Mouse (Mus musculus): ENCODE measurements around the gene Clec2i. TPM values are rescaled to one million over a fixed set of nuclear protein-coding genes. Genes with fewer than 3 reads are reported as not detected.

The Clec2i gene
- polyA plus RNA-seq, 1 experiment from 2014 or later, result 0.15 TPM

DNA sequence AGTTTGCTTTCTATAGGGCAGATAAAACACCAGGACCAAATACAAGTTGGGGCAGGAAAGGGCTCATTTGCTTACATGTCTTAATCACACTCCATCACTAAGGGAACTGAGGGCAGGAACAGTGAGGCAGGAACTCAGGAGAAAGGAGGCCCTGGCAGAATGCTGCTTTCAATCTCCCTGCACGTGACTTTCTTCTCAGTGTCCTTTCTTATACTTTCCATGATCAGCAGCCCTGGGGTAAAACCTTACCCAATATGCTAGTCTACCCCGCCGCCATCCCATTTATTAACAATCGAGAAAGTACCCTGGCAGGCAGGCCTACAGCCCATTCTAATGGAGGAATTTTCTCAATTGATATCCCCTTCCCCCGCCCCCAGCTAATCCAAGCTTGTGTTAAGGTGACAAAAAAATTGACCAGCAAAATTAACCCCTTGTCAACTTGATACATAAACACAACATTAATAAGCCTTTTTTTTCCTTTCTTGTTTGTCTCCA, 42.8 kb upstream of the Clec2i start:
- Histone ChIP-seq H3K4me1 (peaks cover 20% of the 10 kb centered on the region), H3K9ac (peak overlapping the region; percentile 77; the same call in 1 of the 2 replicates), H3K4me2 (replicated peaks) (peak overlapping the region; percentile 66), H3K4me3 (peak overlapping the region; percentile 79), H3K27me3 (no peaks in the 10 kb centered on the region), H3K27ac (no peak overlapping the region; the same call in 1 of the 2 replicates), H3K36me3 (no peaks in the 10 kb centered on the region), H3K9me3 (no peaks in the 10 kb centered on the region)
- WGBS, result 85% methylated on average over 5 of the region's 5 CpGs
- ATAC-seq (ENCODE audit: low FRiP score, low read depth), result no peak

DNA sequence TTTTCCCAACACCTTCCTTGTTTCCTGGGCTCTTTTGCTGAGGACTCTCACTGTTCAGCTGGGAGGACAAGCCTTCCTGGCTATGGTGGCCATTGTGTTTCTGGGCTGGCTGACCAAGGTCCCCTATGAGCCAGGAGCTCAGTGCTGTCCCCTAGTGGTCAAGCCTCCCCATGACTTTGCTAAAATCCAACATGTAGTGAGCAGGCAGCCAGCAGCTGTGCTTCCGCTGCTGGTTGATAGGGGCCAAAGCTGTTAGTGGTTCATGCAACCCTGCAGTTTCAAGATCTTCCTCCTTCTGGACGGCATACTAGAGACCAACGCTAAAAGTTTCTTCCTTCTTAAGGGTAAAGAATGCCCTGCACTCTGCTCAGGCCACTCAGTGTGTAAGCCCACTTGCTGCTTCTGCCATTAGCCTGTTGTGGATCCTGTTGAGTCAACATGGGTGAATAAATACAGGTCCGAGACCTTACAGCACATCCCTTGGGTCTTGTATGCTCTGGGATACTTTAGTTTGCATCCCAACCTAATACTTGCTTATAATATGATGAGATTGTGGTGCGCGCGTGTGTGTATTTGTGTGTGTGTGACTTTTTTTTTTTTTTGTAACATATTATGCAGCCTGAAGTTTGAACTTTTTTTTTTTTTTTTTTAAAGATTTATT, 41.9 kb upstream of the Clec2i start:
- H3K4me3 ChIP-seq, result no peak overlapping the region
- peaks cover 20% of the 10 kb centered on the region for H3K4me1 ChIP-seq
- H3K27ac ChIP-seq, result no peak overlapping the region
- H3K27me3 ChIP-seq, result no peaks in the 10 kb centered on the region
- no peaks in the 10 kb centered on the region for H3K9me3 ChIP-seq
- H3K4me2 ChIP-seq (replicated peaks), result peak overlapping the region; percentile 28
- 39% methylated on average over 7 of the region's 7 CpGs for WGBS
- H3K9ac ChIP-seq, result no peak overlapping the region
- no peaks in the 10 kb centered on the region for H3K36me3 ChIP-seq
- no peak for ATAC-seq (ENCODE audit: low FRiP score, low read depth)

DNA sequence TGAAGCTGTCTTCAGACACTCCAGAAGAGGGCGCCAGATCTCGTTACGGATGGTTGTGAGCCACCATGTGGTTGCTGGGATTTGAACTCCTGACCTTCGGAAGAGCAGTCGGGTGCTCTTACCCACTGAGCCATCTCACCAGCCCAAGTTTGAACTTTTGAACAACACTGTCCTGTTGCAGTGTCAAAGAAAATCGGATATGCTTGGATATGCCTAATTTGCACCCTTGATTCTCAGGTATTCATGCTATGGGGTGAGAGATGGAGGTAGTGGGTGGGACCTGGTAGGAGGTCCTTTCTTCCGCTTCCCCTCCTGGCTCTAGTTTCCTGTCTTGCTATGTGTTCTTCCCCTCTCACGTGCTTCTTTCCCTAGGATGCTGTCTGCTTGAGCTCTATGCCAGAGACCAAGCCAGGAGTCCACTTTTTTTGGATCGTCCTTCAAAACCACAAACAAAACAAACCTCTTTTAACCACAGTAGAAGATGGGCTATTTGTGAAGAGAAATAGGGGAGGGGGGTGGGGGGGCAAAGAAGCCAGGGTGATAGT, 41.3 kb upstream of the Clec2i start:
- 62% methylated on average over 9 of the region's 9 CpGs for WGBS
- peaks cover 20% of the 10 kb centered on the region for H3K4me1 ChIP-seq
- no peak overlapping the region for H3K9ac ChIP-seq
- ATAC-seq (ENCODE audit: low FRiP score, low read depth), result no peak
- no peak overlapping the region for H3K27ac ChIP-seq
- no peaks in the 10 kb centered on the region for H3K9me3 ChIP-seq
- H3K4me2 ChIP-seq (replicated peaks), result no peak overlapping the region
- no peaks in the 10 kb centered on the region for H3K27me3 ChIP-seq
- H3K36me3 ChIP-seq, result no peaks in the 10 kb centered on the region
- no peak overlapping the region for H3K4me3 ChIP-seq

DNA sequence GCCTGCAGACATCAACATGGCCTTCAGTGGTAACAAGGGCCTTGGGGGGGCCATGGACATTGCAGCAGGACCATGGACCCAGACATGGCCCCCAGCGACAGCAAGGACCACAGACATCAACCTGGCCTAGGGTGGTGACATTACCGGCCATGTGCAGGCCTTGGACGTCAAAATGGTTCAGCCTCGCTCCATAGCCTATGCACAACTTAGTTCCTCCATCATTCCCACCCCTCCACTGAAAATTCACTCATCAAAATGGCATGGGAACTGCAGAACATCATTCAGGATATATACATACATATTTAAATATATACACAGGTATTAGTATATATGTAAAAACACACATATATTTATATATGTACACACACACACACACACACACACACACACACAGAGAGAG, 40.0 kb upstream of the Clec2i start:
- no peak overlapping the region for H3K27ac ChIP-seq
- H3K36me3 ChIP-seq, result no peaks in the 10 kb centered on the region
- H3K4me3 ChIP-seq, result no peak overlapping the region
- no peak overlapping the region for H3K9ac ChIP-seq
- H3K9me3 ChIP-seq, result no peaks in the 10 kb centered on the region
- 94% methylated on average over 4 of the region's 4 CpGs for WGBS
- ATAC-seq (ENCODE audit: low FRiP score, low read depth), result no peak
- H3K27me3 ChIP-seq, result no peaks in the 10 kb centered on the region
- no peak overlapping the region for H3K4me2 ChIP-seq (replicated peaks)
- H3K4me1 ChIP-seq, result peaks cover 12% of the 10 kb centered on the region

DNA sequence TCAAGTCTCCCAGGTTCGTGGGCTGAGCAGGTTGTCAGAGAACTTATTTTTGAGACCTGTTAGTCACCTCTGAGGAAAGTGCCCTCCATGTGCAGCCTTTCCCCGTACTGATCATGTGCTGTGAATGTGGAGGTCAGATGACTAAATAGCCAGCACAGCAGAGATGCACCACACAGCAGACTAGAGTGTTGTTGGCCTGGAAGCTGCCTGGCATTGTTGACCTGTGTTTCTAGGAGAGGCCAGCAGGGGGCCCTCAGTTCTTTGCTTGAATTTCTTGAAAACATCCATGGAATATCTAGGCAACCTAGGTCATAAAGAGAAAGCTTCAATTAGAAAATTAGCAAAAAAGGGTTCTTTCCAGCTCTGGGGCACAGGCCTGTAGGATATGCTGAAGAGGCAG, 37.5 kb upstream of the Clec2i start:
- no peak overlapping the region for H3K4me2 ChIP-seq (replicated peaks)

DNA sequence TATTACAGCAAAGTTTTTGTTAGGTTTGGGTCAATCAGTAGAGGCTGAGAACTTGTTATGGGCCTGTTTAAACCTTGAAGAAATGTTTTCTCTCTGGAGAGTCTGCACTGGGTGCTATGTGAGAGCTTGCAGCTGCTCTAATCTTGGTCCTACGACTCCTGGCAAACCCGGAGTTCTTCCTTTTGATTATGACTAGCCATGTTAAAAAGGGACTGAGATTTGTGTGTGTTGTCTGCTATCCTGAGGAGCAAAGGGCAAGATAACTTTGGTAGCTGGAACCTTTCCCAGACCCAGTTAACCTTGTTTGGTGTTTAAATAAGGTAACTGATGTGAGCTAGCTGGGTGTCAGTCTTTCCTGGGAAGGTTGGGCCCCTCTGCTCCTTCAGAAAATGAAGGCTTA, 36.7 kb upstream of the Clec2i start:
- 72% methylated on average over 2 of the region's 2 CpGs for WGBS
- no peaks in the 10 kb centered on the region for H3K36me3 ChIP-seq
- no peak overlapping the region for H3K27ac ChIP-seq
- no peak for ATAC-seq (ENCODE audit: low FRiP score, low read depth)
- H3K9ac ChIP-seq, result no peak overlapping the region
- H3K4me3 ChIP-seq, result no peak overlapping the region
- H3K9me3 ChIP-seq, result no peaks in the 10 kb centered on the region
- H3K4me2 ChIP-seq (replicated peaks), result no peak overlapping the region
- no peaks in the 10 kb centered on the region for H3K27me3 ChIP-seq
- H3K4me1 ChIP-seq, result 0 out of 2 replicates have a peak, but pooled peaks cover 4% of the 10 kb centered on the region

More for the DNA sequence above, 37.5 kb upstream of the Clec2i start:
- 62% methylated on average over 2 of the region's 2 CpGs for WGBS
- Histone ChIP-seq H3K27me3 (no peaks in the 10 kb centered on the region), H3K4me3 (no peak overlapping the region), H3K4me1 (peaks cover 9% of the 10 kb centered on the region; the same call in 1 of the 2 replicates), H3K9ac (no peak overlapping the region), H3K9me3 (no peaks in the 10 kb centered on the region), H3K27ac (no peak overlapping the region), H3K36me3 (no peaks in the 10 kb centered on the region)
- no peak for ATAC-seq (ENCODE audit: low FRiP score, low read depth)

DNA sequence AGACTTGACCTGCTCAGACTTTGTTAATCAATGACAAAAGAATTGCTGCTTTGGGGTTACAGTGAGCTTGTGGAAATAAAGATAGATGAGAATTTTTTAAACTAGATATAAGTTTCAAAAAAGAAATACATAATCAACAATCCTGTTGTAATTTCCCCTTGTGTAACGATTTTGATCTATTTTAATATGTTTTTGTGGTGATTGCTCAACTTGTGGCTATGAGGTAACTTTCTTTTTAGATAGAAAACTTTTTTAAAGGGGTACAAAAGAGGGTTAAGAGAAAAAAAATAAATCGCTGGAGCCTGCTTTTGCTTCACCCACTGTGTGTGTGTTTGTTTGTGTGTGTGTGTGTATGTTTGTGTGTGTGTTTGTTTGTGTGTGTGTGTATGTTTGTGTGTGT, 36.2 kb upstream of the Clec2i start:
- H3K4me2 ChIP-seq (replicated peaks), result no peak overlapping the region
- H3K36me3 ChIP-seq, result no peaks in the 10 kb centered on the region
- 0 out of 2 replicates have a peak, but pooled peaks cover 4% of the 10 kb centered on the region for H3K4me1 ChIP-seq
- no peak overlapping the region for H3K27ac ChIP-seq
- H3K9ac ChIP-seq, result no peak overlapping the region
- WGBS, result 83% methylated on average over 2 of the region's 2 CpGs
- no peak for ATAC-seq (ENCODE audit: low FRiP score, low read depth)
- no peak overlapping the region for H3K4me3 ChIP-seq
- H3K27me3 ChIP-seq, result no peaks in the 10 kb centered on the region
- H3K9me3 ChIP-seq, result no peaks in the 10 kb centered on the region

DNA sequence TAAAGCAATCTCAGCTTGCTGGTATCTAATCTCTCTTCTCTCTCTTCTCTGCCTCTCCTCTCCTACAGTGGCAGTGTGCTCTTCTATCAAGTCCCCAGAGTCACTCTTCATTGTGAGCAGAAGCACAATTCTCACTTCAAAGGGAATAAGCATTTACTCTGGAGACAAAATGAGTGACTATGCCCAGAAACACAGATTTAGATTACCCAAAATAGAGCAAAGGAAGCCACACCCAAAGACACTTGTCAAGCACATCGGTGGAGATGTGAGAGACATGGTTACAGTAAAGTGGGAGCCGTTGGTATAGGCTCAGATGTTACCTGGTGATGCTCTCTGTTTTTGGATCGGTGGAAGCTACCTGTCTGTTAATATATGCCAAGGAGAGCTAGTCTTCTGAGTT, 34.6 kb upstream of the Clec2i start:
- no peak for ATAC-seq (ENCODE audit: low FRiP score, low read depth)
- no peaks in the 10 kb centered on the region for H3K36me3 ChIP-seq
- H3K4me1 ChIP-seq, result 0 out of 2 replicates have a peak, but pooled peaks cover 4% of the 10 kb centered on the region
- H3K27ac ChIP-seq, result no peak overlapping the region
- H3K4me3 ChIP-seq, result no peak overlapping the region
- H3K9me3 ChIP-seq, result no peaks in the 10 kb centered on the region
- H3K9ac ChIP-seq, result no peak overlapping the region
- H3K27me3 ChIP-seq, result no peaks in the 10 kb centered on the region
- H3K4me2 ChIP-seq (replicated peaks), result no peak overlapping the region
- WGBS, result 85% methylated on average over 3 of the region's 3 CpGs

DNA sequence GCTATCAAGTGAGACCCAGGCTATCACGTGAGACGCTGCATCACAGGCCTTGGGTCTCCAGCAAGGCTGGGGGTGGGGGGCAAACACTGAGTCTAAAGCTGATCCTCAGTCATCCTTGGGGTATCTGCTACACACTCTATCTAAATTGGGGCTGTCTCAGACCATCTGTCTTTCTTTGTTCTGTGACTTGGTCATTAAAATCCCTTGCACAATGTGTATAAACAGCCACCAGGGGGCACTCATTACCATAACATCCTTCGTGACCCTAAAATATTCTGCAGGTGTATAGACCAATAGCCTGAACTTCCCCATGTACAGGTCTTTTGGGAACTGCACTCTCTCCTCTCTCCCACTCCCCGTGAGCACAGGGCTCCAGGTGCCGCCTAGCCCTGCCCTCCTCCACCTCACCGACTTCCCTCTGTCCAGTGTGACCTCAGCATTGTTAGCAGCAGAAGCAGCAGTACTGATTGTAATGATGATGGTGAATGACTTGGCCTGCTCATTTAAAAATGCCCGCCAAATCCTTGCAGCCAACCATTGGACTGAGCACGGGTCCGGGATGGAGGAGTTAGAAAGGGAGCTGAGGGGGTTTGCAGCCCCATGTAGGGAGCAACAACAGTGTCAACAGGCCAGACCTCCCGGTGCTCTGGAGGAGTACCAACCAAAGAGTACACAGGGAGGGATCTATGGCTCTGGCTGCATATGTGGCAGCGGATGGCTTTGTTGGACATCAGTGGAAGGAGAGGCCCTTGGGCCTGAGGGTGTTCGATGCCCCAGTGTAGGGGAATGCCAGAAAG, 33.2 kb upstream of the Clec2i start:
- Histone ChIP-seq H3K9ac (no peak overlapping the region), H3K9me3 (no peaks in the 10 kb centered on the region), H3K27ac (no peak overlapping the region), H3K36me3 (no peaks in the 10 kb centered on the region), H3K4me3 (no peak overlapping the region), H3K27me3 (0 out of 2 replicates have a peak, but pooled peaks cover 2% of the 10 kb centered on the region), H3K4me1 (0 out of 2 replicates have a peak, but pooled peaks cover 4% of the 10 kb centered on the region), H3K4me2 (replicated peaks) (peak overlapping the region; percentile 44)
- peak; percentile 46 for ATAC-seq (ENCODE audit: low FRiP score, low read depth)
- WGBS, result 48% methylated on average over 12 of the region's 12 CpGs

DNA sequence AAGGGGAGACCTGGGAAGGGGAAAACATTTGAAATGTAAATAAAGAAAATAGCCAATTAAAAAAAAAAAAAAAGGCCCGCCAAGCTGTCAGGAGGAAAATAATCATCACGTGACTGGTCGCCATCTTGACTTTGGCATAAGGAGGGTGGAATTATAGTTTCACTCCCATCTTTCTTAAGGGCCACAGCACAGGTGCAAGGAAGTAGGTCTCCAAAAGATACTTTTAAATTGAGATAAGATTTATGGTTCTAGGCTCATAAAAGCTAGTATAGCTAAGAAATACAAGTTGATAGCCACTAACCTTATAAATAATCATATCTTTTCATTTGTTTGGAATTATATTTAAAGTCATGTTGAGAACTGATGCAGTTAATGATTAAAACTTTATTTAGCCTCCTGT, 32.5 kb upstream of the Clec2i start:
- 0 out of 2 replicates have a peak, but pooled peaks cover 2% of the 10 kb centered on the region for H3K27me3 ChIP-seq
- no peak overlapping the region for H3K9ac ChIP-seq
- H3K36me3 ChIP-seq, result no peaks in the 10 kb centered on the region
- no peak overlapping the region for H3K4me3 ChIP-seq
- 0 out of 2 replicates have a peak, but pooled peaks cover 4% of the 10 kb centered on the region for H3K4me1 ChIP-seq
- ATAC-seq (ENCODE audit: low FRiP score, low read depth), result no peak
- no peaks in the 10 kb centered on the region for H3K9me3 ChIP-seq
- H3K4me2 ChIP-seq (replicated peaks), result no peak overlapping the region
- no peak overlapping the region for H3K27ac ChIP-seq
- 95% methylated on average over 3 of the region's 3 CpGs for WGBS

DNA sequence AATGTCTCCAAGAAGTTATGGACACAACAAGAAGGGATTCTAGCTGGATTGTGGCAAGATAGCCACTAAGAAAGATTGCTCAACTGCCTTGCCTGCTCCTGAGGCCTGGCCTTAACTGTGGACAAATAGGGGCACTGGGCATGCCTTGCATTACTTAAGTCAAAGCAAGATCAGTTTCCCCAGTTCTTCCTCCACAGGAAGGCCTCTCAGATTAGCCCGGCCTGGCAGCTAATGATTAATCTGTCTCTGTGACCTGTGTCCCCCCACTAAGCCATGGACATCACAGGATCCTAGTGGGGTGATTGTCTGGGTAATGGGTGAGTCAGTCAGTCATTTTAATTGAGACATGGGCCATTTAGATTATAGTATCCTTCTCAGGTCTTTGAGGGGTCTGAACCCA, 31.9 kb upstream of the Clec2i start:
- Histone ChIP-seq H3K9ac (no peak overlapping the region), H3K9me3 (no peaks in the 10 kb centered on the region), H3K36me3 (no peaks in the 10 kb centered on the region), H3K4me1 (0 out of 2 replicates have a peak, but pooled peaks cover 4% of the 10 kb centered on the region), H3K27me3 (0 out of 2 replicates have a peak, but pooled peaks cover 2% of the 10 kb centered on the region), H3K27ac (no peak overlapping the region), H3K4me3 (no peak overlapping the region), H3K4me2 (replicated peaks) (no peak overlapping the region)
- 60% methylated on average over 1 of the region's 1 CpGs for WGBS
- no peak for ATAC-seq (ENCODE audit: low FRiP score, low read depth)

DNA sequence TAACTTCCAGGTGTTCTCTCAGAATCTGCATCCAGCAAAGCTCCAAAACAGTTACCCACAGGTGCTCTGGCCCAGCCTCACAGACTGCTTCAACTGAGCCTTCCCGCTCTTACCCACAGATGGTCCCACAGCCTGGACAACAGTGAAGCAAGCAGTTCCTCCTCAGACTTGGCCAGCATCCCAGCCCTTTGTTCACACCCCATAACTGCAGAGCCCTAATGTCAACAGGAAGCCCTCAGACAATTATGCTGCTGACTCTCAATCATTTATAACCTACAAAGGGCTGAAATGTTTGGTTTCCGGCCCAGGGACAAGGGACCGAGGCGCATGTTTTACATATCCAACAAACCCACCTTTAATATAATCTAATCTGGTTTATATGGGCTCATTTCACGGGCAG, 31.1 kb upstream of the Clec2i start:
- H3K4me1 ChIP-seq, result 0 out of 2 replicates have a peak, but pooled peaks cover 4% of the 10 kb centered on the region
- 0 out of 2 replicates have a peak, but pooled peaks have one; percentile 33 for ATAC-seq (ENCODE audit: low FRiP score, low read depth)
- H3K9ac ChIP-seq, result no peak overlapping the region
- H3K27me3 ChIP-seq, result 0 out of 2 replicates have a peak, but pooled peaks cover 2% of the 10 kb centered on the region
- H3K4me2 ChIP-seq (replicated peaks), result no peak overlapping the region
- no peak overlapping the region for H3K4me3 ChIP-seq
- no peak overlapping the region for H3K27ac ChIP-seq
- no peaks in the 10 kb centered on the region for H3K9me3 ChIP-seq
- WGBS, result 69% methylated on average over 5 of the region's 5 CpGs
- H3K36me3 ChIP-seq, result no peaks in the 10 kb centered on the region

Data from limb, embryonic 13.5 days (tissue).